Mouse (Mus musculus) left cerebral cortex, adult 11 months (tissue): ENCODE data around the gene Cela3a.
"Not testable (repeated sequence)": the region's sequence is repeated elsewhere in the genome, so short reads cannot be mapped to it uniquely, and the experiment has no call there.

ENCODE experiments used
- DNase-seq: peaks from one replicate; pipeline ENCODE4 v3.0.0; 2022; ENCODE audit warnings: low spot score

Gene Cela3a

DNA sequence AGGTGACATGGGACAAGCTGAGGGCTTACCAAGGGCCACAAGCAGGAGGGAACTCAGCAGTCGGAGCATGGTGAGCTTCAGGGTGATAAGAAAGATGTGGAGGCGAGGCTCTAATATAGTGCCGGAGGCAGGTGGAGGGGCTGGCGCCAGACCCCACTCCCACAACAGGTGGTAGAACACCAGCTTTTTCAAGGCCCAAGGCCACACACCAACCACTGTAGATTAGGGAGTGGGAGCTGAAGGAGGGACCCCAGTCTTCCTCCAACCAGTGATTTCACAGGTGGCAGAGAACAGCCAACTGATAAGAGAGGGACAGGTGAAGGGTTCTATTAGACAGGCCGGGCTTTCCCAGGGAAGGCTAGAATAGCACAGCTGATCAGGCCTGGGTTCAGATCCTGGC lies at the start of gene Cela3a:
TSS of gene Cela3a (minus strand) at position 101 of the 400 bp plus-strand sequence.
- DNase-seq = no peak

DNA sequence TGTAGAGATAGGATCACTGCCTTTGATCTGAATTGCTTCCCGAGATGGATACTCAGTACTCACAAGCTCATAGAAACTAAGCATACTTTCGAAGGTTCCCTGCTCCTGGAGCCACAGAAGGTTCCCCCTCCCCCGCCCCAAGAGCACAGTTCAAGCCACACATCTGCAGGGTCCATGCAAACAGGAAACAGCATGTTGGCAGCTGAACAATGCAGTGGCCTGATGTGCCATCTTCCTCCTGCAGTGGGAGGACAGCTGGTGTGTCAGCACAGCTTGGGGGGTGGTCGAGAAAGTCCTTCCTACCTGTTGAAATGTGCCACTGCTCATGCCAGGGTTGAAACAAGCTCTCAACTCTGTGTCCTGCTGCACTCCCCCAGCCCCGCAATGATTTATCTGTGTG lies 49.3 kb upstream of the Cela3a start:
- DNase-seq = no peak

DNA sequence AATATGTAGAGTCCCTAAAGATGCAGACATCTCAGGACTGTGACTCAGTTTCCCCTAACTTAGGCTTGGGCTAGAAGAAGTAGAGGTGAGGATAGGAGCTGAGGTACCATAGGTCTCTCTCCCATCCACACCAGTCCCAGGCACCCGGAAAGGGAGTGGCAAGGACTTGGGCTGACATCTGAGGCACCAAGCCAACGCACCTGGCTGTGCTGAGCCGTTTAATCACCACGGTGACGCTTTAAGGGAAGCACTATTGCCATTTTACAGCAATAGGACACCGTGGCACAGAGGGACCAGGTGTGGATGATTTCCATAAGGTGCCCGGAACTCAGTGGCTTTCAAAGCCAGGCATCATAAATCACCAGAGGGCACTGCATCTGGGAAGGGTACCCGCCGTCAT lies 48.7 kb upstream of the Cela3a start:
- DNase-seq = no peak

DNA sequence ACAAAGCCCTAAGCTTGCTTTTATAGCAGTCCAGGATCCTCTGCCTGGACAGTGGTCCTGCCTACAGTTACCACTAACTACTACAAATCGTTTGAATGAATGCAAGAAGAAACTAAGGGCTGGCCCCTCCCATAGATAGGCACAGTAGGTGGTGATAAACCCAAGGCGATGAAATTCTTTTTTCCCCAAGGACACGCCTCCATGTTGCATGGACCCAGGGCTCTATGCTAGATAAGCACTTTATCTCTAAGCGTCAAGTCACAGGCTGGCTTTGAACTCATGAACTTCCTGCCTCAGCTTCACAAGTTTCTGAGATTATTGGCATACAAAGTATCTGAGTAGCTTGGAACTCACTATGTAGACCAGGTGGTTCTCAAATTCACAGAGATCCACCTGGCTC lies 47.7 kb upstream of the Cela3a start:
- no peak for DNase-seq

DNA sequence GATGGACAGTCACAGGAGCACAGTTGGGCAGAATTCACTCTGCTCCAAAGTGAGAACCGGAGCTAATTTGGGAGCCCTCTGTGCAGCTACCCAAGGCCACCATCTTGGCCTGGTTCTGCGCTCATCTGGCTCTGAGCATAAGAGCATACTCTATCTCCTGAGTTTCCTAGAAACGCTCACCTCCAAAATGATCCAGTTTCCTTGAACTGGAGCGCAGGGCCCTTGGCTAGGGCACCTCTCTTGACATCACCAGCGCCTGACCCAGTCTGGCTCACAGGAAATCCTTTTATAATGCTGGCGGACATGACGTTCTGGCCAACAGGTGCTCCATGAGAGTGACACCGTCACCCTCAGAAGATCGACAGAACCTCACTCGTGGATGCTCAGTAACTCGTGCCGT lies 47.0 kb upstream of the Cela3a start:
- no peak for DNase-seq

DNA sequence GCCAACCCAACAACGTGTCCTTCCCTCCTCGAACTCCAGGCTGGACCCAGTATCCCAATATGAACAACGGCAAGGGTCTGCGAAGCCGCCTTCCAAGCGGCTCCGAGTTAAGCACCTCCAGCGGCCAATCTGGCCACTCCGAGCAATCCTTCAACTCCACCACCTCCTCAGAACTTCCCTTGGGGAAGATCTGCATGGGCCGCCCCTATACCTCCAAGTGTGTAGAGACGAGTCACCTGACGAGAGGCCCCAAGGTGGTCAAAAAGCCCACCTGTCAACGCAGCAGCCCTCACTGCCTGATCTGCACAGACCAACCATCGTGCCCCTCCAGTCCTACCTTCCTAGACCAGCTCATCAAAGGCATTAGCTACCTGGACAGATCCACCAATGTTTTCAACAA lies 45.0 kb upstream of the Cela3a start:
- no peak for DNase-seq

DNA sequence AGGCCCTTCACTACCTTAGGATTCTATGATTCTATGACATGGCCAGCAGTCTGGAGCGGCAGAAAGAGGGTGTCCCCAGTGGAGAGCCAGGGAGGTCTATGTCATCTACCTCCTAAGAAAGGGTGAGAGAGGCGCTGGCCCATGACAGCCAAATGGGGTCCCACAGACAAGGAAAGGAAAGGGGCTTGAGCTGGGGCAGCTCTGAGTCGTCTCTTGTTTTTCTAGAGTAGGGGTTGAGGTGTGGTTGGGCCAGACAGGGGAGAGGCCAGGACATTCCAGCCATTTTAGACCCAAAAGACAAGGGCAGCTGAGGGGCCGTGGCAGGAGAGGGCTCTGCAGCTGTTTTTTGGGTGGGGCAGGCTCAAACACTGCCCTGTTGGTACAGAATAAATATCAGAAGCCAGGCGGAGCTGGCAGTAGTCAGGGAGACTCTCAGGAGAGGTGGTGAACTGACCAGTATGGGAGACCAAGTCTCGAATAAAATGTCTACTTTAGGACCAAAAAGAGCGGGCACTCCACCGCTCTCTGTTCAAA lies 43.7 kb upstream of the Cela3a start, which contains the start of gene 1700013G24Rik:
TSS of gene 1700013G24Rik (plus strand) at position 51 of the 534 bp plus-strand sequence.
- no peak for DNase-seq

DNA sequence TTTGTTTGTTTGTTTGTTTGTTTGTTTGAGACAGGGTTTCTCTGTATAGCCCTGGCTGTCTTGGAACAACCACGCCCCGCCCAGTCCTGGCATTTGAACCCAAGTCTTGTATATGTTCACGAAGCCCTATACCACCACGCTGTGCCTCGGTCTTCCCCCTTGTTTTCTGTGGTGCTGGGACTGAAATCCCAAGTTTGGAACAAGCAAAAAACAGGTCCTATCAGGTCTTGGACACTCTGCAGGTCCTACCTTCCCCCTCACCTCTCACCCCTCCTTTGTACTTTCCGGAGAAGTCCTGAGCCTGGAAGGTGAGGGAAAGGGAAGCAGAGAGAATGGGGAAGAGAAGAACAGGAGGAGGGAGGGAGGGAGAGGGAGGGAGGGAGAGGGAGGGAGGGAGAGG lies 42.6 kb upstream of the Cela3a start:
- no peak for DNase-seq

DNA sequence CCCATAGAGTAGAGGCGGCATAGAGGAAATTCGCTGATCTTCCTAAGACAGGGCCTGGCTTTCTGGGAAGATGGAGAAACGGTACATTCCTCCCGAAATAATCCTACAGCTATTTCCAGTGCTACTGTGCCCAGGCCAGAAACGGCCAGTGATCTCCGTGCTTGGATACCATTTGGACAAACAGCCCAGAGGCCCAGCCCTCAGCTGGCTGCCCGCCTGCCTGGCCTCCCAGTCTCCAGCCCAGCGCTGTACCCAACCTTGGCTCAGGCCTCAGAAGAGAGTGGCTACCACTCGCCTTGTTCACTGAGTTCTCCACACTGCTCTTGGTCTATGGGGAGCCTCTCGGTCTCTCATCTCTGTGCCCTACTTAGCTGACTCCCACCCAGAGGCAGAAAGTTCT lies 40.1 kb upstream of the Cela3a start:
- DNase-seq = no peak

DNA sequence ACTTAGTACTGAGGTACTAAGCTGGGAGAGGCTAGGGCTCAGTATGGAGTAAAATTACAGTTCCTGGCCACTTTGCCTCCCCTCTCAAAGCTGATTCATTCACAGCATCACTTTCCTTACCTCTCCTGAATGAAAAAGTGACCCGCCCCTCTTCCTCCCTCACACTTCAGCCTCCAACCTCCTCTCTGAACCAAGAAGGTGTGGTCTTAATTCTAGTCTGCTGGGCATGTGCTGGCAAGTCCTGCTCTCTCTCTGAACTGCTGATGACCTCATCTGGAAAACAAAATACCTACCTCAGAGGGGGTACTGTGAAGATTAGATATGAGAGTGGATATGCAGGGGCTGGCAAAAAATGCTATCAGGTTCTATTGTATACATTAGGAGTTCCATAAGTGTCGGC lies 39.5 kb upstream of the Cela3a start:
- no peak for DNase-seq

DNA sequence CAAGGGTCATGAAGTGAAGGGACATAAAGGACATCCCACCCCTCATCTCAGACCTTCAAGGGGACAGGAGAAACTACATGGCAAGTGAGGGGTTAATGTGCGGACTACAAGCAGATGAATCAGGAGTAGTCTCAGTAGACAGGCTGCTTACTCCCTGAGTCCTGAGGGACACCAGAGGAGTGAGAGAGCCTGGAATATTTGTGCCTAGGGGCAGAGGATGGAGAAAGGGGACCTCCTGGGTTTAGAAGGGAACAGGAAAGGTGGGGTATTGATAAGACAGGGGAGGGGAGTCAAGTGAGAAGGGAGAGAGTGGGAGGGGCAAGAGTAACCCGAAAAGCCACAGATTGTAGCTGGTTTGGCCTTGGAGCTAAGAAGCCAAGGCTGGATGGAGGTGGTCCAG lies 39.0 kb upstream of the Cela3a start:
- DNase-seq = no peak

DNA sequence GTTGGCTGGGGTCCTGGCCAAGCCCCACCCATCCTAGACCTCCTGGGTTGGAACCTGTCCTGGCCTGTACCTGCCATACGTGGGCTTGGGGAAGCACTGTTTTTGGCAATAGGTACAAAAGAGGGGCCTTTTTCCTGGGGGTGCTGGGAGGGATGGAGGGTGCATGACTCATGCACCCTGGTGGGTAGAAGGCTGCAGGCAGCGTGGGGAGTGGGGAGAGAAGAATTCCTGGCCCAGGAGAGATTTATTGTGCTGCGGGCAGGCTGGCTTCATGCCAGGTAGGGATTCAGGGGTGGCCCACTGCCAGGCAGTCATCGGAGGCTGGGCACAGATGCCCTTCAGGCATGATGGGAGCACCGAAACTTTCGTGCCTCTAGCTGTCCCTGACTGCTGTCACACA lies 38.6 kb upstream of the Cela3a start:
- no peak for DNase-seq

DNA sequence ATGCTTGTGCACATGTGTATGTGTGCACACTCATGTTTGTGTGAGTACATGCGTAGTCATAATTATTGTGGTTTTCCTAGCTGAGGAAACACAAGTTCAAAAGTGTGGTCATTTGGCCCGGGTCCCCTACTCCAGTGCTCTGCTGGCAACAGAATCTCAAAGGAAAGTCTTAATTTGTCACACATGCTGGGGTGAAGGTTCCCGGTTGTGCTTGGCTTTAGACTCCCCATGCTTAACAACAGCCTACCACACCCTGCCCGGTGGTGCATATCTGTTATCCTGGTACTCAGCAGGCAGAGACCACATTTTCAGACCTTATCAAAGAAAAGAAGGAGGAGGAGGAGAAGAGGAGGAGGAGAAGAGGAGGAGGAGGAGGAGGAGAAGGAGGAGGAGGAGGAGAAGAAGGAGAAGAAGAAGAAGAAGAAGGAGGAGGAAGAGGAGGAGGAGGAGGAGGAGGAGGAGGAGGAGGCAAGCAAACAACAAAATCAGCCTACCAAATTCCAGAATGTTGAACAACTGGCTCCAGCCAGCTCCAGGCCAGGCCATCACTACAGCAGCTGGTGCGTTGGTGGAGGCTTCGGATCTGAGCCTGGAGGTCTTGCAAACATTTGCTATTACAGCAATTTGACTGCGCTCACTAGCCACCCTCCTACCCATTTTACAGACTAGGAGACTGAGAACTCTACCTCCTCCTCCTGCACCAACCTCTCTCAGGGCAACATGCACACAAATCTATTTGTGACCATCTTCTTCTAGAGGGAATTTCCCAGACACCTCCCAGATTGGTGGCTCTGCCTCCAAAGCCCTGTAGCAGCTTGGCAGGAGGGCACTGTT lies 38.0 kb upstream of the Cela3a start:
- no peak for DNase-seq

DNA sequence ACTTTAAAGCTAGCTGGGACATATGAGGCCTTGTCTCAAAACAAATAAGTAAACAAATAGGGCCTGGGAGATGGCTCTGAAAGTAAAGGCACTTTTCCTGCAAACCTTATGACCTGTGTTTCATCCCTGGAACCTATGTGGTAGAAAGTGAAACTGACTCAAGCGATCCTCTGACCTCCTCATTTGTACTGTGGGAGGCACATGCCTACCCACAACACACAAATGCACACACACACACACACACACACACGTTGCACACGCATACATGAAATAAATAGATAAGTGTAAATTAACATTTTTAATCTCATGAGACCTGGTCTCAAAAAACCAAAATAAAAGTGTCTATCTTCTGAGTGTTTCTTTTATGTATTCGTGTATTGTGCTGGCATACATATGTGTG lies 36.3 kb upstream of the Cela3a start:
- no peak for DNase-seq

DNA sequence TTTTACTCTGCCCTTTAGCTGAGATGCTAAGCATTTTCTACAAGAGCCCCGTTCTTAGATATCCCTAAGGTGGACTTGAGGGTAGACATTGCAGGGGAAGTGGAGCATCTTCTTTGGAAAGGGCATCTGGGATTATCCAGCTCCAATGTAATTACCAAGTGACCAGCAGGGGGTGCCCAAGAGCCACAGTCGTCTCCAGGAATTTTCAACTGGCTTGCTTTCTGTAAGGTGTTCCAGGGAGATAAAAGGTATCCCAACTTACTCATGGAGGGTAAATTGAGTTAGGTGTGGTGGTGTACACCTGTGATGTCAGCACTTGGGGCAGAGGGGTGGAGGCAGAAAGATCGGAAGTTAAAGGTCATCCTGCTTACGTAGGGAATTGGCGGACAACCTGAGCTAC lies 34.0 kb upstream of the Cela3a start:
- DNase-seq = peak; percentile 38

DNA sequence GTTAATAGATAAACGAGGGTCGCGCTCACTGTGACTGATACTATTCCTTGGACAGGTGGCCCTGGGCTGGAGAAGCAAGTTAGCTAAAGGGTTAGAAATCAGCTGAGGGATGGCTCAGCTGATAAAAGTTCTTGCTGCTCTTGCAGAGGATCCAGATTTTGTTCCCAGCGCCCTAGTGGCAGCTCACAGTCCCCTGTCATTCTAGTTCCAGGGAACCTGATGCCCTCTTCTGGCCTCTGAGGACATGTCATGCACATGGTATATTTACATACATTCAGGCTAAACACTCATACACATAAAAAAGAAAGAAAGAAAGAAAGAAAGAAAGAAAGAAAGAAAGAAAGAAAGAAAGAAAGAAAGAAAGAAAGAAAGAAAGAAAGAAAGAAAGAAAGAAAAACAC lies 31.7 kb upstream of the Cela3a start:
- DNase-seq = no peak

DNA sequence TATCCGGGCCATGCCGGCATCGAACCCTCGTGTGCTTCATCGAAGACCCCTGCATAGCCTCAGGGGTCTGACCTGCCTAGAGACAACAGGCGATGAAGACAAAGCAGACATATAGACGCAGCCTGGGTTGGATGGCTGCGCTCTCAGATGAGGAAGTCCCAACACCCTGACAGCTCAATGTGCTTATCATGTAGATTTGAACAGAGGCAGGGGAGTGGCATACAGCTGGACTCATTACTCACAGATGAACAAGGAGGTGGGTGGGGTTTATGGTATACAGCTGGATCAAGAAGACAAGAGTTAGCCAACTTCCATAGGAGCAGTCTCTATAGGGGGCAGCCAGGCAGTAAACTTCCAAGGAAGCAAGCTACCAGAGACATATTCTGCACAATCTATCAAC lies 29.3 kb upstream of the Cela3a start:
- DNase-seq = no peak

DNA sequence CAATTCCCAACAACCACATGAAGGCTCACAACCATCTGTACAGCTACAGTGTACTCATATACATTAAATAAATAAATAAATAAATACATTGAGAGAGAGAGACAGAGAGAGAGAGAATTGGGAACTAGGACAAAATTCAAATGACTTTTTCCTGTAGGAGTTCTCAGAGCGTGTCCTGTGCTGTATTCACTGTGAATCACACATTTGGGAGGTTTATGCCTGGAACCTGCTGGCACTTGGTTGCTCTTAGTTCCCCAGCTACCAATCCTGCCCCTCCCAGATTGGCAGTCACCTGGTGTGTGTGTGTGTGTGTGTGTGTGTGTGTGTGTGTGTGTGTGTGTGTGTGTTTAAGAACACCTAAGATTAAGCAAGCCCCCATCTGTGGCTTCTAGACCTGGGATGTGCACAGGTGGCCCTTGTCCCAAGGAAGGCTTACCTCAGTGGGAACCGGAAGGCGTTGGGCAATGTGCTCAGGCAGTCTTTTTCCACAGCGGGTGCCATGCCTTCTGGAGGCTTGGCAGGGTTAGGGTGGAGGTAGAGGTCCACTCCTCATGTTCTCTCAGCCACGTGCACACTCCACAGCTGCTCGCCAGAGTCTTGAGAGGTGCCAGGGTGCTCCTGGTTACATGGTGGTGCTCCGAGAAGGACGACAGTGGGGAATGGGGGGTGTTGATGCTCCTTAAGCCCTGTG lies 27.5 kb upstream of the Cela3a start:
- no peak for DNase-seq

DNA sequence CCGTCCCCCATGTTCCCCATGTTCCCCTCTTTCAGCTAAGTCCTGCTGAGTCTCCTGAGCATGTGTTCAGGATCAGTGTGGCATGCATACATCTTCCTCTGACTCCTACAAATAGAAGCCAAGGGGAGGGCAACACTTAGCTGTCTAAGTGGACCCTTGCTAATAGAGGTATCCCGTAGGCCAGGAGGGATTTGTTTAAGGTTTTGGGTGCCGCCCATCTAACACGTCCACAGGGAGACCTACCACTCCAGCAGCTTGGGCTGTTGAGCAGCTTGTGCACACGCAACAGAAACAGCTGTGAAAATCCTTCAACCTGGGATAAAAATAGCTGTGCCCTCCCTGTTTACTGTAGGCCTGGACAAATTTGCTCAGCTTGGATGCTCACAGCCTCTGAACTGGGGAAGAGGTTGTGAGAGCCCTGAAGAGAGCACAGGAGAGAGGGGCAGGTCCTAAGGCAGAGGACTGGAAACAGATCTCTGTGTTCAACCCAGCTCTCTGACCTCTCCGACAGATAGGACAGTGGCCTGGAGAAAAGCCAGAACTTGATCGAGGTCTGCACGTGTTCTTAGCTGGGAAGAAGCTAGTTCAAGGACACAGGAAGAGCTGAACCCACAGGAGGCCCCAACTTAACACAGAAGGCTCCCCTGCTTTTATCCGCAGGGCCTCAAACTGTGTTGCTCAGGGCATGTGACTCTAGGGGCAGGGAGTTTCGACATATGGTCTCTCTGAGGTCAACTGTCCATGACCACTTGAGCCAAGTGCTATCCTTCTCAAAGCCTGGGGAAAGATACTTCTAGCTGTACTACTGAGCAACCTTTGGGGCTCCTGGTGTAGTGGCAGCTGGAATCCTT lies 23.3 kb upstream of the Cela3a start:
- DNase-seq = not testable (repeated sequence)

DNA sequence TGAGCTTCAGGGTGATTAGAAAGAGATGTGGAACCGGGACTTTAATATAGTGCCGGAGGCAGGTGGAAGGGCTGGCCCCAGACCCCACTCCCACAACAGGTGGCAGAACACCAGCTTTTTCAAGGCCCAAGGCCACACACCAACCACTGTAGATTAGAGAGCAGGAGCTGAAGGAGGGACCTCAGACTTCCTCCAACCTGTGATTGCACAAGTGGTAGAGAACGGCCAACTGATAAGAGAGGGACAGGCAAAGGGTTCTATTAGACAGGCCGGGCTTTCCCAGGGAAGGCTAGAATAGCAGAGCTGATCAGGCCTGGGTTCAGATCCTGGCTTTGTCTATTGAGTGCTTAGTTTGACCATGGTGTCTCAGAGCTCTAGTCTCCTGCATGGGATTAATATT lies 20.9 kb upstream of the Cela3a start, which contains the start of gene Cela3b:
TSS of gene Cela3b (minus strand) at position 39 of the 400 bp plus-strand sequence.
- no peak for DNase-seq

DNA sequence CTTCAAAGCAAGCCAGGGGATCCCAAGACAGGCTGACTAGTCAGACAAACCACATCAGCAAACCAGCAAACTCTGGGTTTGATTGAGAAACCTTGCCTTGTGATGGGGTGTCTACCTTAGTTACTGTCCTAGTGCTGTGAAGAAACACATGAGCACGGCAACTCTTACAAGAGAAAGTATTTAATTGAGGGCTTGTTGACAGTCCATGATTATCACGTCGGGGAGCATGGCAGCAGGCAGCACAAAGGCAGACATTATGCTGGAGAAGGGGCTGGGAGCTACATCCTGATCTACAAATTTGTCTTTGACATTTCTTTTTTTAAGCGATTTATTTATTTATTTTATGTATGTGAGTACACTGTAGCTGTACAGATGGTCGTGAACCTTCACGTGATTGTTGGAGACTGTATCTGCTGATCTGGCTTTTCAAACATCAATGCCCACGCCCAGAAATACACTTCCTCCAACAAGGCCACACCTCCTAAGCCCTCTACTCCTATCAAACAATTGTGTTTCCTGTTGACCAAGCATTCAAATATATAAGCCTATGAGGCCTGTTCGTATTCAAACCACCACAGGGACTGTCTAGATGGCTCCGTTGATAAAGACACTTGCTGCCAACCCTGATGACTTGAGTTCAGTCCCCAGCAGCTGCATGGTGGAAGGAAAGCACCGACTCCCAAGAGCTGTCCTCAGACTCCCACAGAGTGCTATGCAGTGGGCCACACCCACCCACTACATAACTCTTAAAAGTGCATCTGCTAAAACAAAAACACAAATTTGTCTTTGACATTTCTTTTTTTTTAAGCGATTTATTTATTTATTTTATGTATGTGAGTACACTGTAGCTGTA lies 8.3 kb upstream of the Cela3a start:
- no peak for DNase-seq
